Mouse (Mus musculus): ENCODE measurements around the gene Gm20388.

The Gm20388 gene

GRCm38 (mm10) chr8:124082616-124083015 is 4172.0 kb downstream of the Gm20388 start:
- no peak for DNase-seq

DNA sequence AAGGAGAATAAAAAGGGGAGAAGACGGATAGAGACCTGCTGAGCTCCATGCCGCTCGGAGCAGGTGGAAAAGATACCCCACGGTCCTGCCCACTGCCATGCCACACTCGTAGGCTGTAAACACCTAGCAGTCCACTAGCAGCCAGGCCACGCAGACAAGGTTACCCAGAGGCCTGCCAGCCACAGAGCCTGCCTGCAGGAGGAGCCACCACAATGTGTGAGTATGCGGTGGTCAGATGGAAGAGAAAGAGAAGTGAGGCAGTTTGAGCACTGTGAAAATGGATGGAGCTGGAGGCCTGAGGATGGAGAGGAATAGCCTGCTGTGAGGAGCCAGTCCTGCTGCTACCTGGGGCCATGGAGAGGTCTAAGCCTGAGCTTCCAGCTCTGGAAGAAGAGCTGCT is 4173.0 kb downstream of the Gm20388 start:
- DNase-seq, result no peak

DNA sequence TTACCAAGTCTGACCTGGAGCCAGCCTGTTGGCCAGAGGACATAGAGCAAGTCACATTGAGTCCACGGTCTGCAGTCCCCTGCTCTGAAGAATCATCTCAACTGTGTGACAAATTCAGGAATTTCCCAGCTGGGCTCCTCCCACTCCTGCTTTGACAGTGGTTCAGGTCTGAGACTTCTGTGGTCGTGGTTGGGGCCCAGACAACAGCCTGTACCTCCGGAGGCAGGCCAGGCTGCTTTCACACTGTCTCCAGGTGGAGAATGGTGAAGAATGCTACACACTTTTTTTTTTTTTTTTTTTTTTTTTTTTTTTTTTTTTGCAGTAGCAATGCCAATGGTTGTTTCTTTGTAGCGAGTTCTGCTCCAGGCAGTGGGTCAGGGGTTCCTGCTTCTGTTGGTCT is 4175.0 kb downstream of the Gm20388 start:
- DNase-seq, result no peak

GRCm38 (mm10) chr8:124088092-124088613 is 4177.5 kb downstream of the Gm20388 start:
- DNase-seq, result no peak

DNA sequence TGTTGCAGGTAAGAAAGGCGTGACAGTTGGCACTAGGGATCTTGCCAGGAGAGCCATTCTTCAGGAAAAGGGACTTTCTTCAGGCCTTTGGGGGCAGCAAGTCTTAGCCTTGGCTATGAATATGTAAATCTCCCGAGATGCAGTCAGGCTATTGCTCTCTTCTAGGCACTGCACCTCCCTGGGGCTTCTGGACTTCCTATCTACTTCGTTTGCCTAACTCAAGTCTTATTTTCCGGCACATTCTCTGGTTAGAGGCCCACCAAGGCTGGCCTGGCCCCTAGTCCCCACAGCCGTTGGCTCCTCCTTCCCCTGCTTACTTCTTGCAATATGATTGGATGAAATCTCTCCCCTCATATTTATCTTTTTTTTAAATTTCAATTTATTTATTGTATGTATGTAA is 4178.4 kb downstream of the Gm20388 start:
- no peak for DNase-seq

GRCm38 (mm10) chr8:124090473-124090872 is 4179.8 kb downstream of the Gm20388 start:
- DNase-seq, result no peak

DNA sequence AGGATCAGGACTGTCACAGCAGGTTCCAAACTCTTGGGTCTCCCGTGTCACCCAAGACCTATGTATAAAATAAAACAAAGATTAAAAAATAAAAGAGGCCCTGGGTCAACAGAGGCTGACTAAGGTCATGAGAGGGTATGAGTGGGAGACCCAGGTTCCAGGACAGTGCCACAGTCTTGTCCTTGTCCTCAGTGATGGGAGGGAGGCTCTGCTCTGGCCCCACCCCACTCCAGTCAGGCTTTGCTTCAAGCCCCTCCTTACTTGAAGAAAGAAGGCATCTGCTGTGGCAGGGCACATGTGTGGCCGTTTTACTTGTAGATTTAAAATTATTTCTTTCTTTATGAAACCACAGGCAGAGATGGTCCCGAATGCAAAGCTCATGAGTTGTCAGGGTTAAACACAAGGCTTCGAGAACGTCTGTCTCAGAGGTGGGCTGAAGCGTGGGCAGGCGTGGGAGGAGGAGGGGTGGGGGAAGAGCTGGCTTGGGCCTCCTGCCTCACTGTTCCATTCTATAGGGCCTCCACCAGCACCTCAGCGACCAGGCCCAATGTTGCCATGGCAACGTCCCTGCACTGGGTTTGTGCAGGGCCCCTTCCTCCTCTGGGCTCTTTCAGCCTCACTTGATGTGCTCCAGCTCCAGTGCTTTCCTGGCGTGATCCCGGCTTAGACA is 4188.4 kb downstream of the Gm20388 start:
- DNase-seq, result no peak

- no peak for DNase-seq
Measured at GRCm38 (mm10) chr8:124099623-124099965, 4189.0 kb downstream of the Gm20388 start.

- no peak for DNase-seq
Measured at GRCm38 (mm10) chr8:124105869-124106268, 4195.2 kb downstream of the Gm20388 start.

- peak; percentile 62 for DNase-seq
Measured at GRCm38 (mm10) chr8:124106328-124107195, 4195.9 kb downstream of the Gm20388 start.

- peak; percentile 50 for DNase-seq
Measured at GRCm38 (mm10) chr8:124113108-124113507, 4202.5 kb downstream of the Gm20388 start.

GRCm38 (mm10) chr8:124125241-124125640 is 4214.6 kb downstream of the Gm20388 start:
- DNase-seq, result peak; percentile 31

GRCm38 (mm10) chr8:124137261-124137660 is 4226.6 kb downstream of the Gm20388 start:
- no peak for DNase-seq

GRCm38 (mm10) chr8:124140211-124140790 is 4229.7 kb downstream of the Gm20388 start:
- DNase-seq, result no peak

DNA sequence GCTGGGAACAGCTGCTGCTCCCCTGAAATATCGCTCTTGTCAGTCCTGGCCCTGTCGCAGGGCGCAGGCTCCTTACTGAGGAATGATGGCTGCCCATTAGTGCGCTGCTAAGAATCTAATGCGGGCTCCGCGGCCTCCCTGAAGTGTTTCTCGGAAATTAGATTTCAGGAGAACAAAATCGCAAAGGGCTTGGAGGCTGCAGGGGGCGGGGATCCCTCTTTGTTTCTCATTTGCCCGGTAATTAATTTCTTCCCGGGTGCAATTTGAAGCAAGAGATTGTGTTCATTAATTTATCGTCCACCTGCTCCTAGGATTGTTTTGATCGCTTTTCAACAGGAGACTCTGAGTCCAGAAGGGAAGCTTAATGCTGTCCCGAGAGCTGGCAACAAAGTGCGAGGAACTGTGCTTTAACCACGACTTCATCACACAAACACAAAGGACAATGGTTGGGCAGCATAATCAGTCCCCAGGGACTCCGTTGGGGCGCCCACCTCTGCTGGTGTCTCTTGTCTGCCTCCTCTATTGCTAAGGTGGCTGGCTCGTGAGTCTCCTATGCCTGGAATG is 4230.3 kb downstream of the Gm20388 start:
- no peak for DNase-seq

GRCm38 (mm10) chr8:124141681-124142391 is 4231.2 kb downstream of the Gm20388 start:
- peak; percentile 27 for DNase-seq

- no peak for DNase-seq
Measured at GRCm38 (mm10) chr8:124143003-124143402, 4232.4 kb downstream of the Gm20388 start.

DNA sequence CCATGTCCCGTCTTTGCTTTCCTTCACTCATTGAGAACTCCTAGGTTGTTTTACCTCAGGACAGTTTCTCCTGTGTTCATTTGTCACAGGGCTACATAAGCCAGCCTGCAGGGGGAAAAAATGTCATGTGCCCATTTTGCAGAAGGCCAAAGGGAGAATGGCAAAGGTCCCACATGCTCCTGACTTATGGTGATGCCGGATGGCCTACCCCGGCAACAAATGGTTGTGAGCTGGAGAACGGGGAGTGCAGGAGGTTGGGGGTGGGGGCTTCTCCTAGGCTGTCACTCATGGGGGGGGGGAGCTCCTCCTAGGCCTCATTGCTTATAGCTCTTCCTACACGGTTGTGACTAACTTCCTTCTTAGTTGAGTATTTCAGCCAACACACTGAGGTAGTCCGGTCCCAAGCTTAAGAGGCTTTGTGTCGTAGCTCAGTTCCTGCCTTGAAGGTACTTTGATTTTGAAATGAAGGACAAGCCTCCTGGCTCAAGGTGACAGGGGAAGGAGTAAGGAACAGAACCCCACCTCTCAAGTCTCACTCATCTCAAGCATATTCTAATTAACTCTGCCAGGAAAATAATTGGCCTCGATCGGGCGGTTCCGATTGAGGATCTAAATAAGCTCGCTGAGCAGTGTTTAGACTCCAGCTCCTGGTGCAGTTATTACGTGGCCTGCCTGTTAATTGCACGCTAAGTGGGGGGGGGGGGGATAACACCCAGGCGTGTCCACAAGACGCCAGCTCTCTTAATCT is 4233.4 kb downstream of the Gm20388 start:
- DNase-seq, result no peak

- no peak for DNase-seq
Measured at GRCm38 (mm10) chr8:124144619-124144980, 4234.0 kb downstream of the Gm20388 start.

GRCm38 (mm10) chr8:124146286-124146685 is 4235.6 kb downstream of the Gm20388 start:
- no peak for DNase-seq

DNA sequence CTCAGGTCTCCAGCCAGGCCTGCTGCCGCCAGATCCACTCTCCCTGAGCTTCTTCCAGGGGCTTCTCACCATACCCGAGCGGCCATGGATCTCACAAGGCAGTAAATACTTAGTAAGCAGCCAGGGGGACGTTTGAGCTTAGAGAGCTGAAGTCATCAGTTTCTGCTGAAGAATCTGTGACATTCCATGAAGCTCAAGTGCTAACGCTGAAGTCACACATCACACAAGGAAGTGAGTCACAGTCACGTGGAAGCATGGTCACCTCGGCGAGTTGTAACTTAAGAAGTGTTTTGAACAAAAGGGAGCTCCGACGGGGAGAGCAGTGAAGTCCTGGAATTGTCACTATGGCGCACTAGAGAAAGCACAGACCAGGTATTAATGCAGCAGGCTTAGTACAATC is 4239.4 kb downstream of the Gm20388 start:
- no peak for DNase-seq

DNA sequence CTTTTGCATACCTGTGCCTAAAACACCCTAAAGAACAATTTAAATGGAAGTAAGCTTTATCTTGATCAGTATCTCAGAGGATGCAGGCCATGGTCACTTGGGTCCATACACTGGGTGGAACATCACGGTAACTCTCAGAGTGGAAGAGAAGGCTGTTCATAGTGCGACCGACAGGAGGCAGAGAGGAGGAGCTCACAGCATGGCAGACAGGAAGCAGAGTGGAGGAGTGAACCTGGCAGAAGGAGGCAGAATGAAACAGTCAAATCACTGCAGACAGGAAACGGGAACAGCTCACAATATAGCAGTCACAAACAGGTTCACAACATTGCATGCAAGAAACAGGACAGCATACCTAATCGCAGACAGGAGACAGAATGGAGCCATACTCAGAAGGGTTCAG is 4239.9 kb downstream of the Gm20388 start:
- no peak for DNase-seq
